Mouse (Mus musculus) bone marrow macrophage, adult 2 months (primary cell): ENCODE data around the gene B2m. TPM values are rescaled to one million over a fixed set of nuclear protein-coding genes. Genes with fewer than 3 reads are reported as not detected.

Experiments
- H3K27ac ChIP-seq: 2 replicates; pipeline ENCODE4 v1.5.1; 2012; ENCODE audit warnings: low read depth, low read length; ENCODE audit not compliant: insufficient read depth
- H3K4me1 ChIP-seq: 2 replicates; pipeline ENCODE4 v1.6.1; 2012; ENCODE audit warnings: low read length; ENCODE audit not compliant: control insufficient read depth, insufficient read depth
- H3K4me3 ChIP-seq: 2 replicates; pipeline ENCODE4 v1.5.1; 2012; ENCODE audit warnings: mild to moderate bottlenecking, low read length, moderate library complexity; ENCODE audit not compliant: insufficient read depth
- CTCF ChIP-seq: IDR thresholded peaks from 2 replicates; pipeline ENCODE4 v1.5.1; 2012; ENCODE audit warnings: low read depth, mild to moderate bottlenecking, low read length, moderate library complexity
- POLR2A ChIP-seq: IDR thresholded peaks from 2 replicates; pipeline ENCODE4 v1.6.1; 2012; ENCODE audit warnings: mild to moderate bottlenecking, low read depth, low read length, borderline replicate concordance
- polyA plus RNA-seq: library from polyadenylated mRNA; stranded (reverse); fragments of >200 nt; gene quantifications from 2 replicates; pipeline ENCODE4 v1.2.4, GENCODE M21; 2012; ENCODE audit not compliant: missing spikeins, insufficient read depth, insufficient read length

The B2m gene
- polyA plus RNA-seq, 1 experiment = 8,193 TPM

- Histone ChIP-seq H3K4me3 (no peak within 1 kb of the TSS), H3K4me1 (peaks cover 16% of the 10 kb centered on the region), H3K27ac (no peak within 1 kb of the TSS)
- TF ChIP-seq CTCF (no peak), POLR2A (no peak)
These were observed 38.6 kb downstream of the B2m start, which contains the start of the genes Patl2 and Terb2 for GRCm38 (mm10) chr2:122186106-122186505. Gene Patl2 (minus strand): TSS chr2:122186189. Gene Terb2 (plus strand): TSS chr2:122186272.

- Histone ChIP-seq H3K4me1 (peaks cover 16% of the 10 kb centered on the region), H3K4me3 (no peak overlapping the region), H3K27ac (no peak overlapping the region)
- TF ChIP-seq CTCF (no peak), POLR2A (no peak)
These were observed 39.3 kb downstream of the B2m start for GRCm38 (mm10) chr2:122186751-122187150.

GRCm38 (mm10) chr2:122191849-122192248 is 44.4 kb downstream of the B2m start:
- no peak for TF ChIP-seq CTCF
- TF ChIP-seq POLR2A = no peak
- Histone ChIP-seq H3K4me3 (no peak overlapping the region), H3K4me1 (no peaks in the 10 kb centered on the region), H3K27ac (no peak overlapping the region)

DNA sequence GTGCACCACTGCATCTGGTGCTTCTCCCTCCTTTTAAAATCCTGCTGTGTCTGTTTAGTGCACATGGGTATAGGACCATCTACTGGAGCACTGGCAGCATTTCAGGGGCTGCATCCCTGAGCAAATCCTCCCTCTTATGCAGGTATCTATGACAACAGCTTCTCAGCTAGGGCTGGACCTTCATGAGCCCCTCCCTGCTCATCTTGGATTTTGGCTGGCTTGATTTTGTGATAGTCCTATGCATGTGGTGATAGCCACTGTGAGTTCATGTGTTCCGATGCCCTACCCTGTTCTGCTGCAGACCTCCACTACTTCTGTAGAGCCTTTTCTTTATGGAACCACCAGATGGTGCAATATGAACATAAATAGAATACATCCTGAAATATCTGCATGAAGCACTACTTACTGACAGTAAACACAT is 47.0 kb downstream of the B2m start:
- Histone ChIP-seq H3K4me3 (no peak overlapping the region), H3K27ac (no peak overlapping the region), H3K4me1 (no peaks in the 10 kb centered on the region)
- TF ChIP-seq CTCF = no peak

DNA sequence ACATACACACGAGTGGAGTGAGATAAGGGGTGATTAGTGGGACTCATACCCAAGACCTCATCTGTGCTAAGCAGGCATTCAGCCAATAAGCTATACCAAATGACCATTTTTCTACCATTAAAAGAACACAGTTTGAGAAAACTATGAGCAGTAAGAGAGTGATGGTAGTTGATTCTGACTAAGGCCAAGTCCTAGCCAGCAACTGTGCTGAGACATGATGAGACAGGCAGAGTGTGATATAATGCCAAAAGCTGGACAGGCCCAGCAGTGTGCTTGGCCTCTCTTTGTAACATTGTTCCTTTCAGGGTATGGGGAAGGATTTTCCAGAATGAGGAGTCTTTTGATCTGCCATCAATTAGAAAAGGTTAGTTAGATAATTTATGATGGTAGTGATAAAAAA is 54.0 kb downstream of the B2m start:
- Histone ChIP-seq H3K4me1 (peaks cover 4% of the 10 kb centered on the region), H3K27ac (no peak overlapping the region), H3K4me3 (no peak overlapping the region)
- TF ChIP-seq POLR2A (no peak), CTCF (no peak)

Other genes starting within 250 kb of the B2m start
- 22.1 and 23.8 TPM in 2 replicates for gene Ctdspl2, start 191.7 kb upstream of the B2m start, polyA plus RNA-seq
- not detected in 2 replicates for gene Mageb3, start 191.6 kb upstream of the B2m start, polyA plus RNA-seq
- gene Eif3j1, start 119.1 kb upstream of the B2m start, polyA plus RNA-seq = 3.9 and 5.4 TPM in 2 replicates
- 15.3 and 16.4 TPM in 2 replicates for gene Spg11, start 29.3 kb upstream of the B2m start, polyA plus RNA-seq
- not detected in 2 replicates for gene Trim69, start 13.0 kb downstream of the B2m start, polyA plus RNA-seq
- gene Patl2, start 38.5 kb downstream of the B2m start, polyA plus RNA-seq = 0.23 and 0.33 TPM in 2 replicates
- not detected in 2 replicates for gene Terb2, start 38.6 kb downstream of the B2m start, polyA plus RNA-seq
- gene Sord, start 87.1 kb downstream of the B2m start, polyA plus RNA-seq = 70.4 and 74.9 TPM in 2 replicates
- gene Duox2, start 150.8 kb downstream of the B2m start, polyA plus RNA-seq = not detected in 2 replicates
- not detected in 2 replicates for gene Duoxa2, start 151.2 kb downstream of the B2m start, polyA plus RNA-seq
- gene Duoxa1, start 166.0 kb downstream of the B2m start, polyA plus RNA-seq = not detected in 2 replicates
- gene Duox1, start 168.0 kb downstream of the B2m start, polyA plus RNA-seq = not detected in 2 replicates
- 2.6 TPM in 2 replicates for gene Shf, start 221.5 kb downstream of the B2m start, polyA plus RNA-seq